Mouse (Mus musculus): ENCODE measurements around the gene Rad54l2. TPM values are rescaled to one million over a fixed set of nuclear protein-coding genes. Genes with fewer than 3 reads are reported as not detected.

Gene Rad54l2
- polyA plus RNA-seq, 1 experiment from 2014 or later = 5.2 TPM

DNA sequence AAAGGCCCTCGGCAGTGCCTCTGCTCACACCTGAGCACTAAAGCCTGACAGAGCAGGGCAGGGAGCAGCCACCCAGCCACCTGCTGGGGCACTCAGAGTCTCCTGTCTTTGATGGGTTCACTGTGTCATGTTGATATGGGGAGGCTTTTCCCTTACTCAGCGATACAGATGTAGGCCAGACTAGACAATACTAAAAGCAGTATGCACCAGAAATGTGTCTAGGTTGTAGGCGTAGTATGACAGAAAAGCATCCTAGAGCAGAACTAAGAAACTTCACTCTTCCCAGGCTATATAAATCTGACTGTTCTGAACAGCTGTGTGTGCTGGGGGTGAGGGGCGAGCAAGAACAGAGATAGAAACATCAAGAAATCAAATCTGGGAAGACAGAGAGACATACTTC, 72.3 kb downstream of the Rad54l2 start:
- H3K9me3 ChIP-seq (replicated peaks; ENCODE audit: control insufficient read depth, low read length) = no peaks in the 10 kb centered on the region
- H3K4me2 ChIP-seq (ENCODE audit: low read depth, low read length) = no peak overlapping the region
- H3K4me1 ChIP-seq (ENCODE audit: control insufficient read depth, insufficient read depth, low read length) = no peaks in the 10 kb centered on the region
- no peak overlapping the region for H3K9ac ChIP-seq (replicated peaks; ENCODE audit: low read length)
- DNase-seq (ENCODE audit: low spot score) (no peak), ATAC-seq (replicated peaks; ENCODE audit: insufficient number of reproducible peaks, low FRiP score, low TSS enrichment, low read depth) (no peak)
- 93% methylated on average over 4 of the region's 4 CpGs for WGBS
- H3K27ac ChIP-seq (replicated peaks; ENCODE audit: low read depth, low read length) = no peak overlapping the region
- no peak overlapping the region for H3K4me3 ChIP-seq (ENCODE audit: low read depth, low read length)
- H3K27me3 ChIP-seq (ENCODE audit: control insufficient read depth, insufficient read depth, low read length) = no peaks in the 10 kb centered on the region
- H3K36me3 ChIP-seq (replicated peaks; ENCODE audit: control insufficient read depth, insufficient read depth, low read depth, low read length) = peaks cover 5% of the 10 kb centered on the region

DNA sequence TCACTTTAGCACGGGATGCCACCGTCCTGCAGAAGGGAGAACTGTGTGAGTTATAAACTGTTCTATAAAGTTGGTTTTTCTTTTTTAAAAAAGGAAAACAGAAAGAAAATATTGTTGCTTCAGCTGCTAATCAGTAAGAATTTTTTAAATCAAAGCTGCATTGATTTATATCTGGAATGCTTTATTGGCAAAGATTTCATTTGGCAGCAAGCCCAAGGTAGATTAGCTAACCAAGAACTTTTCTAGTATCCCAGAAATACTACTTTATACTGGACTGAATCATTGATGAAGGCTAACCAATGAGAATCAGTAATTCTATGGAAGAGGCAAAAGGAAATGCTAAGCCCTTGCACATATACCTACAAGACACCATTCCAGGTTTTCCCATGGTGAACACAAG, 72.8 kb downstream of the Rad54l2 start:
- no peaks in the 10 kb centered on the region for H3K4me1 ChIP-seq (ENCODE audit: control insufficient read depth, insufficient read depth, low read length)
- H3K9ac ChIP-seq (replicated peaks; ENCODE audit: low read length) = no peak overlapping the region
- no peak overlapping the region for H3K4me3 ChIP-seq (ENCODE audit: low read depth, low read length)
- no peaks in the 10 kb centered on the region for H3K9me3 ChIP-seq (replicated peaks; ENCODE audit: control insufficient read depth, low read length)
- no peaks in the 10 kb centered on the region for H3K27me3 ChIP-seq (ENCODE audit: control insufficient read depth, insufficient read depth, low read length)
- DNase-seq (ENCODE audit: low spot score) (no peak), ATAC-seq (replicated peaks; ENCODE audit: insufficient number of reproducible peaks, low FRiP score, low TSS enrichment, low read depth) (no peak)
- no peak overlapping the region for H3K4me2 ChIP-seq (ENCODE audit: low read depth, low read length)
- WGBS = 100% methylated on average over 2 of the region's 2 CpGs
- peaks cover 5% of the 10 kb centered on the region for H3K36me3 ChIP-seq (replicated peaks; ENCODE audit: control insufficient read depth, insufficient read depth, low read depth, low read length)
- H3K27ac ChIP-seq (replicated peaks; ENCODE audit: low read depth, low read length) = no peak overlapping the region

DNA sequence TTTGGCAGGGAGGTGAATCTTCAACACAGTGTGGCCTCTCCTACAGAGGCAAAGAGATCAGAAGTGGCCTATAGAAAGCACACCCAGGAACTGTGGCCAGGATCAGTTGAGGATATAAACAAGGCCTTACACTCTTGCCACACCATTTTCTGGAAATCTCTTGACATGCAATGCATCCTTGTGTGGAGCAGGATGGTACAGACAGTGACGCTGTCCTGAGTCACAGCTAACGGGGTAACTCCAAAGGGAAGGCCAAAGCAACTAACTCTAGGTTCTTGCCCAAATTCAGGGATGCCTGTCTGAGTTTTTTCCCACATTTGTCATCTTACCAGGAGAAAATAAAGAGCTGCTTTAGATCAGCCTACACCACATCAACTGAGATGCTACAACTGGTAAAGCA, 76.5 kb downstream of the Rad54l2 start:
- no peak overlapping the region for H3K4me3 ChIP-seq (ENCODE audit: low read depth, low read length)
- no peak overlapping the region for H3K4me2 ChIP-seq (ENCODE audit: low read depth, low read length)
- no peaks in the 10 kb centered on the region for H3K4me1 ChIP-seq (ENCODE audit: control insufficient read depth, insufficient read depth, low read length)
- no peak overlapping the region for H3K9ac ChIP-seq (replicated peaks; ENCODE audit: low read length)
- H3K27ac ChIP-seq (replicated peaks; ENCODE audit: low read depth, low read length) = no peak overlapping the region
- no peaks in the 10 kb centered on the region for H3K27me3 ChIP-seq (ENCODE audit: control insufficient read depth, insufficient read depth, low read length)
- H3K36me3 ChIP-seq (replicated peaks; ENCODE audit: control insufficient read depth, insufficient read depth, low read depth, low read length) = peaks cover 5% of the 10 kb centered on the region
- no peak for ATAC-seq (replicated peaks; ENCODE audit: insufficient number of reproducible peaks, low FRiP score, low TSS enrichment, low read depth)
- H3K9me3 ChIP-seq (replicated peaks; ENCODE audit: control insufficient read depth, low read length) = no peaks in the 10 kb centered on the region
- no peak for DNase-seq (ENCODE audit: low spot score)
- WGBS = 82% methylated on average over 2 of the region's 2 CpGs

DNA sequence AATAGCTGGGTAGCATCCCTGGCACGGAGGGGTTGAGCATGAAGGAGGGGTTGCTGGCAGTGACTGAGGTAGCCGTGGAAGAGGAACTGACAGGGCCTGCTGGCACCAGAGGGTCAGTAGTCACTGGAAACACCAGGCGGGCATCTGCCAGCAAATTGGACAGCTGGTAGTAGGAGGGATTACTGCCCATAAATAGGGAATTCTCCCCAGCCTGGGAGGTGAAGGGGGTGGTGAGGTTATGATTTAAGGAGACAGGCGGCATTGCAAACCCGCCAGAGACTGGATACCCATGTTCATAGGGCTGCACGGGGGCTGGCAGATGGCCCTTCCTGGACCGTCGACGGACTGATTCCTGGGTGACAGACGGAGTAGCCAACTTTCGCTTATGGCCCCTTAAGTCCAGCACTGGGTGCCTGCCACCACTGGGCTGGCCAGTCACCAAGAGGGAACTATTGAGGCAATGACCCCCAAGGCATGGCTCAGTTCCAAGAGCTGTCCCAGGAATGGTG, 96.0 kb downstream of the Rad54l2 start:
- H3K36me3 ChIP-seq (replicated peaks; ENCODE audit: control insufficient read depth, insufficient read depth, low read depth, low read length) = no peaks in the 10 kb centered on the region; the same call in none of the 2 replicates
- no peak overlapping the region for H3K27ac ChIP-seq (replicated peaks; ENCODE audit: low read depth, low read length)
- DNase-seq (ENCODE audit: low spot score) = no peak
- WGBS = 95% methylated on average over 11 of the region's 11 CpGs
- ATAC-seq (replicated peaks; ENCODE audit: insufficient number of reproducible peaks, low FRiP score, low TSS enrichment, low read depth) = no peak
- H3K9me3 ChIP-seq (replicated peaks; ENCODE audit: control insufficient read depth, low read length) = no peaks in the 10 kb centered on the region
- no peak overlapping the region for H3K4me3 ChIP-seq (ENCODE audit: low read depth, low read length)
- H3K9ac ChIP-seq (replicated peaks; ENCODE audit: low read length) = no peak overlapping the region
- H3K27me3 ChIP-seq (ENCODE audit: control insufficient read depth, insufficient read depth, low read length) = no peaks in the 10 kb centered on the region
- H3K4me2 ChIP-seq (ENCODE audit: low read depth, low read length) = no peak overlapping the region
- no peaks in the 10 kb centered on the region for H3K4me1 ChIP-seq (ENCODE audit: control insufficient read depth, insufficient read depth, low read length)

DNA sequence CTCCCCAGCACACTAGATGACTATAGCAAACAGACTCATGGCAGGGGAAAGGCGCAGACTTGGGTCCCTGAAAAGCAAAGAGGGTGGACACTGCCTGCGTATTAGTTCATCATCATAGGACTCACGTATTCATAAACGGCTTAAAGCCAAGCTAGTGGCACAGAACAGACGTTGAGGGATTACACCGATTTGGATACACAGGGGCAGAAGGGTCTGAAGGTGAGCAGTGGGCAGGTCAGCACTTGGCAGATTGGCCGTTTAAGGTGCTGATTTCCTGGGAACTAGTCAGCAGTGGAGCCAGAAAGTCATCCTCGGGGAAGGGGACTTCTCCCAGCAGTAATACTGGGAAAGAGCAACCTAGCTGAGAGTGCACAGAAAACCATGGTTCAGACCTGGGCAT, 100.2 kb downstream of the Rad54l2 start:
- 83% methylated on average over 8 of the region's 8 CpGs for WGBS
- Histone ChIP-seq H3K27ac (replicated peaks; ENCODE audit: low read depth, low read length) (no peak overlapping the region), H3K4me2 (ENCODE audit: low read depth, low read length) (no peak overlapping the region), H3K36me3 (replicated peaks; ENCODE audit: control insufficient read depth, insufficient read depth, low read depth, low read length) (no peaks in the 10 kb centered on the region; the same call in none of the 2 replicates), H3K4me1 (ENCODE audit: control insufficient read depth, insufficient read depth, low read length) (peaks cover 3% of the 10 kb centered on the region; the same call in 1 of the 2 replicates), H3K4me3 (ENCODE audit: low read depth, low read length) (no peak overlapping the region), H3K27me3 (ENCODE audit: control insufficient read depth, insufficient read depth, low read length) (no peaks in the 10 kb centered on the region), H3K9ac (replicated peaks; ENCODE audit: low read length) (no peak overlapping the region), H3K9me3 (replicated peaks; ENCODE audit: control insufficient read depth, low read length) (no peaks in the 10 kb centered on the region)
- DNase-seq (ENCODE audit: low spot score) (no peak), ATAC-seq (replicated peaks; ENCODE audit: insufficient number of reproducible peaks, low FRiP score, low TSS enrichment, low read depth) (no peak)

DNA sequence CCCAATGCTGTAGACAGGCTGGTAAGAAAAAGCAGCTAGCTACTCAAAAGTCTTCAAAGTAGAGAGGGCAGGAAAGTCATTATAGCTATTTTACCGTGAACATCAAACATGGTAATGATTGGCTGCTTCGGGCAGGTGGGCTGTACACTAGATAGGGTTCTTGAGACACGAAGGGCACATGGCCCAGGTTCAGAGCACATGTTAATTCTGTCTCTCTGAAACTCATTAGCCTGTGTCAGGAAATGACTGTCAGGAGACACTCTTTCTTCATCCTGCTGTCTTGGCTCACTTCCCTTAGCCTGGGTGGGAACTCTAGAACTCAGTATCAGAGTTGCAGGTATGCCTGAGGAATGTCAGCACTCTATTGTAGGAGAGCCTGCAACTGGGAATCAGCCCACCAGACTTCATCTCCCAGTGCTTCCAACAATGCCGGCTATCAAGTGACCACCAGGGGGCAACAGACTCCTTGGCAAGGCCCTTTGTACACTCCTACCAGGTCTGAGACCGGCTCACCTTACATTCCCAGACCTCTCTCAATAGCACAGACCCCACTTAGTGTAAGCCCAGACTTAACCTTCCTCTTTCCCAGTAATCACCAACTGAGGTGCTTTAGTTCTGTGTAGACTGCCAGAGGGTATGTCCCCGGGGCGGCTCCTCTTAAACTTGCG, 101.9 kb downstream of the Rad54l2 start:
- 26% methylated on average over 8 of the region's 8 CpGs for WGBS
- DNase-seq (ENCODE audit: low spot score) (peak; percentile 94), ATAC-seq (replicated peaks; ENCODE audit: insufficient number of reproducible peaks, low FRiP score, low TSS enrichment, low read depth) (peak; percentile 79)
- H3K9ac ChIP-seq (replicated peaks; ENCODE audit: low read length) = no peak overlapping the region
- H3K4me1 ChIP-seq (ENCODE audit: control insufficient read depth, insufficient read depth, low read length) = peaks cover 3% of the 10 kb centered on the region; the same call in 1 of the 2 replicates
- no peaks in the 10 kb centered on the region for H3K27me3 ChIP-seq (ENCODE audit: control insufficient read depth, insufficient read depth, low read length)
- H3K27ac ChIP-seq (replicated peaks; ENCODE audit: low read depth, low read length) = no peak overlapping the region
- H3K36me3 ChIP-seq (replicated peaks; ENCODE audit: control insufficient read depth, insufficient read depth, low read depth, low read length) = no peaks in the 10 kb centered on the region
- 0 out of 2 replicates have a peak overlapping the region, but pooled peaks have one; percentile 7 for H3K4me2 ChIP-seq (ENCODE audit: low read depth, low read length)
- no peak overlapping the region for H3K4me3 ChIP-seq (ENCODE audit: low read depth, low read length)
- H3K9me3 ChIP-seq (replicated peaks; ENCODE audit: control insufficient read depth, low read length) = no peaks in the 10 kb centered on the region

DNA sequence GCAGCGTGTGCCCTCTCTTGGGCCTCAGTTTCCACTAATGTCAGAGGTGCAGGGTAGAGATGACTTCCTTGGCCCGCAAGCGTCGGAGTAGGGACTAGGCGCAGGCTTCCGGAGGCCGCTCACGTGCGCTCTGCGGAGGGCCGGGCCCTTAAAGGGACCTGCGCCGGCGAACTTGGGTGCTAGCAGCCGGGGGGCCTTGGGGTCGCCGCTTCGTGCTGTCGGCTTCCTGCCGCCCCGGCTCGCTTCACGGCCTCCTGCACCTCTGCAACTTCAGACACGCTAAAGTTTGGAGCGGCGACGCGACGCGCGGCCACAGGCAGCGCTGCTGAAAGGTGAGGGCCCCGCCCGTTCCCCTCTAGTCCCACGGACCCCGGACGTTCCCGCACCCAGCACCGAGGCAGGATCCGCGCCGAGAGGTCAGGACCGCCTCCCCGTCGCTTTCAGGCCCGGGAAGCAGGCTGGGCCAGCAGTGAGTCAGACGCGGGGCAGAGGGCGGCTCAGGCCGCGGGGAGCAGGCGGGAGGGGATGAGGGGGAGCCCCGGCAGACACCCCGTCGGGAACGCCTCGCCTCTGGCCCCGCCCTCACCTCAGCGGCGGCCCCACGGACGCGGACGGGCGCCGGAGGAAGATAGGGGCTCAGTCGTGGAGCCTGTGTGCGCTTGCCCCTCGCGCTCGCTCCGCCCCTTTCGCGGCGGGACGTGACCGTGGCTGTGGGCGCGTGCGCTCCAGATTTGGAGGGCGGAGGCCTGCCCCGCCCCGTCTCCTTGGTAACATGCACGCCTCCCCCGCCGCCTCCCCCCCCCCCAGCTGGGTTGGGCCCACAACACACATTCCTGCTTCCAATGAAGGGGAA, 103.5 kb downstream of the Rad54l2 start, which contains the start of gene Tex264:
TSS of gene Tex264 (minus strand) at position 679 of the 853 bp plus-strand sequence.
- Histone ChIP-seq H3K9me3 (replicated peaks; ENCODE audit: control insufficient read depth, low read length) (no peaks in the 10 kb centered on the region), H3K27ac (replicated peaks; ENCODE audit: low read depth, low read length) (0 out of 2 replicates have a peak within 1 kb of the TSS, but pooled peaks have one; percentile 10), H3K36me3 (replicated peaks; ENCODE audit: control insufficient read depth, insufficient read depth, low read depth, low read length) (peaks cover 3% of the 10 kb centered on the region), H3K4me3 (ENCODE audit: low read depth, low read length) (peak within 1 kb of the TSS; percentile 60), H3K4me2 (ENCODE audit: low read depth, low read length) (peak within 1 kb of the TSS; percentile 94), H3K9ac (replicated peaks; ENCODE audit: low read length) (peak within 1 kb of the TSS; percentile 65), H3K27me3 (ENCODE audit: control insufficient read depth, insufficient read depth, low read length) (no peaks in the 10 kb centered on the region), H3K4me1 (ENCODE audit: control insufficient read depth, insufficient read depth, low read length) (peaks cover 3% of the 10 kb centered on the region; the same call in 1 of the 2 replicates)
- DNase-seq (ENCODE audit: low spot score) = peak; percentile 82
- ATAC-seq (replicated peaks; ENCODE audit: insufficient number of reproducible peaks, low FRiP score, low TSS enrichment, low read depth) = peak; percentile 82
- WGBS = under 1% methylated on average over 63 of the region's 86 CpGs

DNA sequence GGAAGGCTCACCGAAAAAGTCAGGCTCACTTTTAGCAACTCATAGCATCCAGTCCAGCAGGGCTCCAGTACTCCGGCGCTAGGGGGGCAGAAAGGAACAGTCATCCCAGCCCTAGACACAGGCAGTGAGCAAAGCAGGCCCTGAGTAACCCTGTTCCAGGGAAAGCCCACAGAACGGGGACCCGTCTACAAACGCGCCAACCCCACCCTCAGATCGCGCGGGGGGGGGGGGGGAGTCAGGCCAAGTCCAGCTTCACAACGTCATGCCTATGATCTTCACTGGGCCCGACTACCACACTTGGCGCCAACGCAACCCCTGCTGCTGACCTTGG, 104.1 kb downstream of the Rad54l2 start:
- Histone ChIP-seq H3K4me1 (ENCODE audit: control insufficient read depth, insufficient read depth, low read length) (peaks cover 3% of the 10 kb centered on the region; the same call in 1 of the 2 replicates), H3K27ac (replicated peaks; ENCODE audit: low read depth, low read length) (no peak overlapping the region), H3K27me3 (ENCODE audit: control insufficient read depth, insufficient read depth, low read length) (no peaks in the 10 kb centered on the region), H3K9me3 (replicated peaks; ENCODE audit: control insufficient read depth, low read length) (no peaks in the 10 kb centered on the region), H3K36me3 (replicated peaks; ENCODE audit: control insufficient read depth, insufficient read depth, low read depth, low read length) (peaks cover 3% of the 10 kb centered on the region), H3K4me3 (ENCODE audit: low read depth, low read length) (peak overlapping the region; percentile 60), H3K9ac (replicated peaks; ENCODE audit: low read length) (peak overlapping the region; percentile 65), H3K4me2 (ENCODE audit: low read depth, low read length) (peak overlapping the region; percentile 94)
- WGBS = 3% methylated on average over 14 of the region's 14 CpGs
- peak; percentile 2 for DNase-seq (ENCODE audit: low spot score)
- ATAC-seq (replicated peaks; ENCODE audit: insufficient number of reproducible peaks, low FRiP score, low TSS enrichment, low read depth) = no peak

All from embryonic facial prominence, embryonic 11.5 days (tissue).